Mouse (Mus musculus): ENCODE measurements around the gene Fzd4.

Fzd4 gene

DNA sequence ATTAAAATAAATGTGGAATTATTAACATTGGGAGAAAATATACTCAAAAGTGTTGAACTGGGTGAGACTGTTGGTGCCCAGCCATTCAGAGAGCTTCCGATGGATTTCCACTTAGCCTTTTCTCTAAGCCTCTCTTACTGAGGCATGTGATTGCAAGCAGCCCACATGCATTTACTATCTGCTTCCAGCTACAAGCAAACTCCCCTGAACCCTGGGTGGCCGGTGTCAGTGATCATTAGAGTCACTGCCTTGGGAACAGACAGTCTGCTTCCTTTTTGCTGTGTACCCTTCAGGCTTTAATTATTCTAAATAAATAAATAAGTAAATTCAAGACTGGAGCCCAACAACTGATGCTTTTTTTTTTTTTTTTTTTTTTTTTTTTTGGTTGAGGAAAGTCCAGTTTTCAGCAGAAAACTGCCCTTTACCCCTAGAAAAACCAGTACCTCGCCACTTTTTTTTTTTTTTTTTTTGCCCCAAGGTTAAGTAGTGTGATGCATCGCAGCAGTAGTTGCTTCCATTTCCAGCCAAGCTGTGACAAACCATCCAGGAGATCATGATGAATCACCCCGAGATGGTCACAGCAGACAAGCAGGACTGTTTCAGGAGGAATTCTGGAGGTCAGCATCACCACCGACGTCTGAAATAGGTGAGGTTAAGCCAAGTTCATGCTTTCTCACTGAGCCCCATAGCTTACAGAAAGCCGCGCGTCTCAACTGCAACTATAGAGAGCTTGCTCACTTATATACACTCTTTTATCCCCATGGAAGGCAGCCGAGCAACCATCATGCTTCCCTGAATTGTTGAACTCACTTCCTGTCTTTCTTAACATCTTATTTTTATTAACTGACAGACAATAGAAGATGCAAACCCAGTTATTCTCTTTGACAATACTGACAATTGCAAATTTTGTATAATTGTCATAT lies 21.9 kb downstream of the Fzd4 start:
- in situ Hi-C loops (cut with MboI; ENCODE audit: low sequenced_read_pairs), result no loop called here

- in situ Hi-C loops (cut with MboI; ENCODE audit: low sequenced_read_pairs), result no loop called here
Observed at GRCm38 (mm10) chr7:89427101-89427500, 22.9 kb downstream of the Fzd4 start.

DNA sequence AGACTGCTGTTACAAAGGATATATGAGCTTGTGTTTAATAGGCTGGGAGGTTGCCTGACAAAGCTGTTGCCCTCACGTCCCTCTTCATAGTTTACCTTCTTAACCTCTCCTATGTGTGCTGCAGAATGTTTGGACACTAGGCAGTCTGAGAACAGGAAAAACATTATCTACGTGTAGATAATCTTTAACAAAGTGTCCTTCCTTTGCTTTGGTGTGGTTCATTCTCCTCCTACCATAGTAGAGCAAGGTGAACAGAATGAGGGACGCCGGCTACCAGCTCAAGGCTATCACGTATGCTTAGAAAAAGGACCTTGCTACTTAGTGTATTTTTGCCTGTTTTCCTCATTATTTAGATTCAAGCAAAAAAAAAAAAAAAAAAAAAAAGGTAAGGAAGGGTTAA lies 24.6 kb downstream of the Fzd4 start:
- in situ Hi-C loops (cut with MboI; ENCODE audit: low sequenced_read_pairs), result no loop called here

DNA sequence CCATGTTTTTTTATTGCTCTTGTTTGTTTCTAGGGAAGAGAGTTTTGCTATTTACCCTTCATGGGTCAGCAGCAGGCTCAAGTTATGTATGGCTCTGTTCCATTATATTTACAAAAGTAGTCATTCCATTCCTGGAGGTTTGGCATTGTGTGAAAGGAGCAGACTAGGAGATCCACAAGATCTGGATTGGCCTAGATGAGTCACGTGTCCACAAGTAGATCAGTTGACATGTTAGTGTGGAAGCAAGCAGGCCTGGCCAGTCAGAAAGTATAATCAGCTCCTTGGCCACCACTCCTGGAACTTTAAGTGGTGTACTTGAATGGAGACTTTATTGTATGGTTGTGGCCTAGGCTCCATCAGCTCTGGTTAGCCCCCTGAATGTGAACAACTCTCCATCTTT lies 25.2 kb downstream of the Fzd4 start:
- in situ Hi-C loops (cut with MboI; ENCODE audit: low sequenced_read_pairs), result no loop called here

DNA sequence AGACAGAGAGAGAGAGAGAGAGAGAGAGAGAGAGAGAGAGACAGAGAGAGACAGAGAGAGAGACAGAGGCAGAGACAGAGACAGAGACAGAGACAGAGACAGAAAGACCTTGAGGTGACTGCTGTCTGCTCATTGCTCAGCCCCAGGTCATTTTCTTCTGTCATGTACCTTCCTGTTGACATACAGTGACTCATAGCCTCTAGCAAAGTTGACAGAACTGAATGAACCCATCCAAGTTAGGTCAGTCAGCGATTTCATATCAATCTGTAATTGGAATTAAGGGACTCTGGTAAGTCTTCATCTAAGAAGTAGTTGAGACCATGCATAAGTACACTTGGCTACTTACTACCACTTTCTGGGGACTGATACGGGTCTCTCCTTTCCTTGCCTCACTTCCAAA lies 27.0 kb downstream of the Fzd4 start:
- in situ Hi-C loops (cut with MboI; ENCODE audit: low sequenced_read_pairs), result no loop called here

GRCm38 (mm10) chr7:89433193-89433892 lies 29.2 kb downstream of the Fzd4 start:
- in situ Hi-C loops (cut with MboI; ENCODE audit: low sequenced_read_pairs), result no loop called here

DNA sequence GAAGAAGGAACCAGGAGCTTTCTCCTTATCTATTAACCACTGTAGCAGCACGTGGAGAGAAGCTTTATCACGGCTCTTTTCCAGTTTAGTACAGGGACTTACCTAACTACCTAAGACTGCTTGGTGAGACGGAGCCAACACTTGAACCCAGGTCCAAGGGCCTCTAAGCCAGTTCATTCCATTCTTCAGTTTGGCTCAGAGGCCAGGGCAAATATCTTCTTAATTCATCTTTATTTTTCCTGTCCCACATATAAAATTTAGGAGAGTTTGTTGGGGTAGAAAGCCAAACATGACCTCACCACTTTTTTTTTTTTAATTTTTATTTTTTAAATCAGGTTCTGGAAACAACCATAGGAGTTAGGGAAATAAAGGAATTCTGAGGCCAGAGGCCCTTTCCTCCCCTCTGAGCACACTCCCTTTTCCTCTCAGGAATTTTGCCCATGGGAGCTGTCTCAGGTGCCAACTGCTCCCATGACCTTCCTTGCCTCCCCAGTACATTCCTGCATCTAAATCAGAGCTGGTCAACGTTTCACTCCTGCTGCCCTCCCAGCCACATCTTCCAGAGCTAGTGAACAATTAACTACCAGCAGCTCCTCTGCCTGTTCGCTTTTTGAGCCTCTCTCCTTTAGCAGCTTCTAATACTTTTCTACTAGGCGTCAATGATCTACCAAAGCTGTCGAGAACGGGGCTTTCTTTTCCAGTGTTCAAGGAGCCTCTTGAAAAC lies 29.9 kb downstream of the Fzd4 start:
- in situ Hi-C loops (cut with MboI; ENCODE audit: low sequenced_read_pairs), result no loop called here

DNA sequence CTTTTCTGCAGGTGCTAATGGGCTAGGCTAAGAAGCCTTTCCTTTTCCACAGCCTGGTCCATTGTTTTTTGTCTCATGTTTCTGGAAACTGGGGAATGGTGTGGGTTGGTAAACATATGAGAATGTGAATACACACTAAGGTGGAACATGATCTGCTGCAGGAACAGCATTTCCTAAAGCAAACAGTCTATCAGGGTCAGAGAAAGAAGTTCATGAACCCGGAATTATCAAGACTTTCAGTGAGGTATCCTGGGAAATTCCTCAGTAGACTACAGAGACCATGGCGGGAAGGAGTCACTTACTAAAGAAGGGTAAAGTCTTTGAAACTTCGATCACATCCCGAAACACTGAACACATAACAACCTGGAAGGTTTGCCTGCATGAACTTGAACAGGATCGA lies 32.2 kb downstream of the Fzd4 start:
- in situ Hi-C loops (cut with MboI; ENCODE audit: low sequenced_read_pairs), result no loop called here

DNA sequence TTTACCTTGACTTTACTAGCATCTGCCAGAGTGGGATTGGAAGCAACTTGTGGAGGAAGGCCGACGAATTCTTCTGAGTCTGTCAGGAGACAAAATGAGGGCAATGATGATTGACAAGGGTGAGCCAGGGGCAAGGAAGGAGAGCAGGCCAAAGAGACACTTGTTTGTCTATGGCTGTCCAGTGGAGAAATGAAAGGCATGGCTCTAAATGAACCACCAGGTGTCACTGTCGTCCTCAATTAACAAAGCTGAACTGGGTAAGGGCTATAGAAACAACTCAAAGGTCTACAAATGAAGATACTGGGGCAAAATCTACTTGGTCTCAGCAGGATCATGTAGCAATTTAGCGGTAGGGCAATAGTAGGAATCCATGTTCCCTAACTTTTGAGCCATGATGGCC lies 33.4 kb downstream of the Fzd4 start:
- in situ Hi-C loops (cut with MboI; ENCODE audit: low sequenced_read_pairs), result no loop called here

DNA sequence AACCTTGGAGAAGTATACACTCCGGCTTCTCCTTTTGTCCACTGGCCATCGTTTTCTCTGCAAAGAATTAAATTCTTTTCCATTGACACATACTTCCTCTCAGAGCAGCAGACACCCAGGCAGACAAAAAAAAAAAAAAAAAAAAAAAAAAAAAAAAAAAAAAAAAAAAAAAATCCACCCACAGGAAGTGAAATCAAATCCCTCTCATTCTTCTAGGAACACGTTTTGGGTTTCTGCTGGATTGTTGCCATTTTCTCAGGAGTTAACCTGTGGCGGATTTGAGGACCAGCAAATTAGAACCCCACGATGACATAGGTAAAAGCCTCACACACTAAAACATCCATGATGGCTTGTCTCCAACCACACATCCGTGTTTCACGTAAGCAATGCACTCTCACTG lies 37.1 kb downstream of the Fzd4 start:
- in situ Hi-C loops (cut with MboI; ENCODE audit: low sequenced_read_pairs), result no loop called here

DNA sequence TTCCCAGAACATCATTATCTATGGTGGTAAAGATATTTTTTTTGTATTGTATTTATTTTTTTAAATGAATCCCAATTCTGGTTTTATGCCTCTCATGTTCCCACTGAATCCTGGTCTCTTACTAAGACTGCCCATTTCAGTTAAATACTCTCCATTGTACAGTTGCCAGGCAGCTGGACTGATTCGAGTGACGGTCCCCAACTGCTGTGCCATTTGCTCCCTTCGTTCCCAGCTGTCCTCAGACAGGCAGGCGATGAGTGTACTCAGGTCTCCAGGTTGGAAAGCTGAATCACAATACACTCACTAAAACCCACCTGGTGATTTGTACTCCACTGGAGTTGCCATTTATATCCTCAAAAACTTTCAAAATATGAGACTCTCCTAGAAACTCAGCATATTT lies 38.1 kb downstream of the Fzd4 start:
- in situ Hi-C loops (cut with MboI; ENCODE audit: low sequenced_read_pairs), result no loop called here

DNA sequence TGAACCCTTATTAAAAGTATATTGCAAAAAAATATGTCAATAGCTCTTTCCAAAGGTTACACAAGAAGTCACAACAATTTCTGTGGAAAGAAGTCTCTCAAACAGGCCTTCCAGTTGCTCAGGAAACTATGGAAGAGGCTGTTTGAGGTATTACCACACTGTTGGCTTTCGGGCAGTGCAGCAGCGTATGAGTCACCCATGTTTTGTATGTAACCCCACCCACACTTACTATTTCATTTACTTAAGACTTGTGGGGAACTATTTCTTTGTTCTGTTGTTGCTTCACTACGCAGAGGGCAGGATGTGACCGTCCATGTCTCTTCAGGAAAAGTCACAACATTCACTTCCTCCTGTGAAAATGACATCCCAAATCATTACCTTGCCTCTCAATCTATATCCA lies 41.0 kb downstream of the Fzd4 start:
- in situ Hi-C loops (cut with MboI; ENCODE audit: low sequenced_read_pairs), result no loop called here

DNA sequence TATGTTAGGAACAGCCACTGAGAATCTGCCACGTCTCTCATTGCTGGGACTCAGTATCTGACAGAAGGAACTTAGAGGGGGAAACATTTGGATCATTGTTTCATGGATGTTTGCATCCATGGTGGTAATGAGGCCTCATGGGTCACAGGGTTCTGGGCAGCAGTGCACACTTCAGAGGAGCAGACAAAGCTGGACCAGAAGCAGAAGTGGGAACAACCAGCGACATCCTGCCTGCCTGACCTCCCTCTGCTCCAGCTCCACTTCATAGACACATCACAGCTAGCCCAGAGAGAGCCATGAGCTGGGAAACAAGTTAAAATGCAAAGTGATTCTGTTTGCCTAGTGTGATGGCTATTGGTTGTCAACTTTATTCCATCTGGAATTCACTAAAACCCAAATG lies 46.2 kb downstream of the Fzd4 start:
- in situ Hi-C loops (cut with MboI; ENCODE audit: low sequenced_read_pairs), result no loop called here

- in situ Hi-C loops (cut with MboI; ENCODE audit: low sequenced_read_pairs), result no loop called here
Observed at GRCm38 (mm10) chr7:89456380-89457076, 52.4 kb downstream of the Fzd4 start.

GRCm38 (mm10) chr7:89459691-89460090 lies 55.5 kb downstream of the Fzd4 start:
- in situ Hi-C loops (cut with MboI; ENCODE audit: low sequenced_read_pairs), result no loop called here

- in situ Hi-C loops (cut with MboI; ENCODE audit: low sequenced_read_pairs), result no loop called here
Observed at GRCm38 (mm10) chr7:89460911-89461310, 56.8 kb downstream of the Fzd4 start.

- in situ Hi-C loops (cut with MboI; ENCODE audit: low sequenced_read_pairs), result no loop called here
Observed at GRCm38 (mm10) chr7:89461351-89461750, 57.2 kb downstream of the Fzd4 start.
